Mouse (Mus musculus) liver, adult 2 months (tissue): ENCODE data around the gene Pom121l2. TPM values are rescaled to one million over a fixed set of nuclear protein-coding genes. Genes with fewer than 3 reads are reported as not detected.

Experiments
- DNase-seq: peaks from one replicate; pipeline ENCODE4 v3.0.0-alpha.2; 2011; ENCODE audit warnings: low read depth, low spot score; ENCODE audit errors: extremely low read depth
- H3K27ac ChIP-seq: fragments of 200-500 bp; replicated peaks from 2 replicates; pipeline ENCODE4 v1.5.1; 2012; ENCODE audit warnings: low read depth, mild to moderate bottlenecking, control low read depth, inconsistent platforms, low read length; ENCODE audit not compliant: insufficient read depth
- H3K27me3 ChIP-seq: fragments of 200-500 bp; 2 replicates; pipeline ENCODE4 v1.6.1; 2012; ENCODE audit warnings: mild to moderate bottlenecking, moderate library complexity, low read length, inconsistent platforms; ENCODE audit not compliant: control insufficient read depth, insufficient read depth
- H3K36me3 ChIP-seq: fragments of 200-500 bp; 2 replicates; pipeline ENCODE4 v1.6.1; 2012; ENCODE audit warnings: low read length, inconsistent platforms; ENCODE audit not compliant: control insufficient read depth, insufficient read depth
- H3K4me1 ChIP-seq: fragments of 200-500 bp; 2 replicates; pipeline ENCODE4 v1.6.1; 2011; ENCODE audit warnings: low read length; ENCODE audit not compliant: control insufficient read depth, insufficient read depth
- H3K4me3 ChIP-seq: fragments of 200-500 bp; 2 replicates; pipeline ENCODE4 v1.5.1; 2011; ENCODE audit warnings: low read depth, mild to moderate bottlenecking, control low read depth, low read length, moderate library complexity; ENCODE audit not compliant: insufficient read depth
- H3K79me2 ChIP-seq: fragments of 200-500 bp; 2 replicates; pipeline ENCODE4 v1.6.1; 2012; ENCODE audit warnings: inconsistent platforms, mild to moderate bottlenecking, low read length, moderate library complexity; ENCODE audit not compliant: control insufficient read depth, insufficient read depth
- H3K9ac ChIP-seq: fragments of 200-500 bp; 2 replicates; pipeline ENCODE4 v1.6.1; 2012; ENCODE audit warnings: low read depth, mild to moderate bottlenecking, control low read depth, inconsistent platforms, low read length
- CTCF ChIP-seq: fragments of 200-500 bp; IDR thresholded peaks from 2 replicates; pipeline ENCODE4 v1.5.1; 2011; ENCODE audit warnings: low read depth, low read length, control low read depth
- POLR2A ChIP-seq: fragments of 200-500 bp; IDR thresholded peaks from 2 replicates; pipeline ENCODE4 v1.6.1; 2011; ENCODE audit warnings: low read length, control low read depth; ENCODE audit not compliant: insufficient read depth; ENCODE audit errors: extremely low read depth
- WGBS: fragments of 180-500 bp; shearing (Covaris S2); methylation state at CpG from one replicate; pipeline ENCODE4 v1.1.7; 2018; 5-methylcytosine and 5-hydroxymethylcytosine counted together
- polyA plus RNA-seq: library from polyadenylated mRNA; depleted of rRNA; stranded (reverse); fragments of >200 nt; gene quantifications from 2 replicates; pipeline ENCODE4 v1.2.3, GENCODE M21; 2012
- total RNA-seq: library from RNA; depleted of rRNA; stranded (reverse); fragments of >200 nt; gene quantifications from 2 replicates; pipeline ENCODE4 v1.2.3, GENCODE M21; 2014

The Pom121l2 gene
- total and polyA plus RNA-seq, 2 experiments: not detected

DNA sequence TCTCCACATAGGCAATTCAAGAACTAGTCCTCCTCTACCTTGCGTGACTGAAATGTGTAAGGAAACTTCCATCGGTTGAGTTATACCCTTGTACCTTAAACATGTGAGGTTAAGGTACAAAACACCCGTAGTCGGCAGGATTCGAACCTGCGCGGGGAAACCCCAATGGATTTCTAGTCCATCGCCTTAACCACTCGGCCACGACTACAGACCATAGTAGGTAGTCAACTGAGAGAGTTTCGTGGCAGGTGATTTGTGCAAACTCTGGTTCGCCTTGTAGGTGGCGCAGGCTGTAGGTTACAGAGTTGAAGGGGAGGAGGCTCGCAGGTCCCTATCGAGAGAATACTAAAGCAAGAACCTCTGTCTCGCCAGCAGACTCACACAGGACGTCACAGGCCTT lies 44.0 kb upstream of the Pom121l2 start:
- no peak overlapping the region for H3K4me3 ChIP-seq
- H3K4me1 ChIP-seq: peaks cover 4% of the 10 kb centered on the region; the same call in 1 of the 2 replicates
- DNase-seq: peak; percentile 57
- no peaks in the 10 kb centered on the region for H3K79me2 ChIP-seq
- TF ChIP-seq CTCF (no peak), POLR2A (no peak)
- no peaks in the 10 kb centered on the region for H3K27me3 ChIP-seq
- WGBS: 20% methylated on average over 17 of the region's 17 CpGs
- no peak overlapping the region for H3K9ac ChIP-seq
- no peak overlapping the region for H3K27ac ChIP-seq
- no peaks in the 10 kb centered on the region for H3K36me3 ChIP-seq

DNA sequence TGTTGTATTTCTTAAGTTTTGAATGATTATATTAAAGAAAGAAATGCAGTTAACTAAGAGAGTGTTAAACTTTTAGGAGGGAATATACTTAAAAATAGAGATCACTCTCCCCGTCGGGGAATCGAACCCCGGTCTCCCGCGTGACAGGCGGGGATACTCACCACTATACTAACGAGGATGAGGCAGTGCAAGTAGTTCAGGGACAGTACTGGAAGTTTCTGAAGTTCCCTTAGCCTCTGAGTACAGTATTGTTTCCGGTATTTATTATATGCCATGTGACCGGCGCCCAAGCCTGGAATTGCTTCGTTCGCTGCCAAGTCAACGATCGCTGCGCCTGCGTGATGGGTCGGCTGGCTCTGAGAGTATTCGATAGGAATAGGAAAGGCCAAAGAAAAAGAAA lies 40.8 kb upstream of the Pom121l2 start:
- Histone ChIP-seq H3K9ac (no peak overlapping the region), H3K27ac (no peak overlapping the region), H3K4me1 (0 out of 2 replicates have a peak, but pooled peaks cover 1% of the 10 kb centered on the region), H3K27me3 (no peaks in the 10 kb centered on the region), H3K79me2 (no peaks in the 10 kb centered on the region), H3K4me3 (peak overlapping the region; percentile 43), H3K36me3 (no peaks in the 10 kb centered on the region)
- TF ChIP-seq POLR2A: no peak
- TF ChIP-seq CTCF: no peak
- under 1% methylated on average over 19 of the region's 19 CpGs for WGBS
- DNase-seq: peak; percentile 85

DNA sequence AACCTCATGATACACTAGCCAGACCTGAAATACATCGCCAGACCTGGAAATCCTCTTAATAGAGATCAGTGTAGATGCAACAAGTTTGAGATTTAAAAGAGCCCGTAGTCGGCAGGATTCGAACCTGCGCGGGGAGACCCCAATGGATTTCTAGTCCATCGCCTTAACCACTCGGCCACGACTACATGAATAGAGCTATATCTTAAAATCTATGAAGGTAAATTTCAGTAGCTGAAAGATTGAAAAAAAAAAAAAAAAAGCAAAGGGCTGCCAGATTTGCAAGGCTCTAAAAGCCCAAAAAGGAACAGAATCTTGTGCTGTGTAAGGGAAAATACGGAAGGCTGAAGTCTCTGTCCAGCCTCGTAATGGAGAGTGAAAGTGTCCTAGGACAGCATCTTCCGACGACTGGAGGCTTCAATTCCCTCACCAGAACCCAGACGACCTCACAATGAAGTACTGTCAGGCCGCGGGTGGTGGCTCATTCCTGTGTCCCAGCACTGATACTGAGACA lies 40.1 kb upstream of the Pom121l2 start:
- Histone ChIP-seq H3K27me3 (no peaks in the 10 kb centered on the region), H3K36me3 (no peaks in the 10 kb centered on the region), H3K4me3 (peak overlapping the region; percentile 43), H3K27ac (no peak overlapping the region), H3K4me1 (0 out of 2 replicates have a peak, but pooled peaks cover 1% of the 10 kb centered on the region), H3K9ac (peak overlapping the region; percentile 18; the same call in 1 of the 2 replicates), H3K79me2 (no peaks in the 10 kb centered on the region)
- TF ChIP-seq POLR2A (no peak), CTCF (no peak)
- peak; percentile 70 for DNase-seq
- 1% methylated on average over 16 of the region's 16 CpGs for WGBS

DNA sequence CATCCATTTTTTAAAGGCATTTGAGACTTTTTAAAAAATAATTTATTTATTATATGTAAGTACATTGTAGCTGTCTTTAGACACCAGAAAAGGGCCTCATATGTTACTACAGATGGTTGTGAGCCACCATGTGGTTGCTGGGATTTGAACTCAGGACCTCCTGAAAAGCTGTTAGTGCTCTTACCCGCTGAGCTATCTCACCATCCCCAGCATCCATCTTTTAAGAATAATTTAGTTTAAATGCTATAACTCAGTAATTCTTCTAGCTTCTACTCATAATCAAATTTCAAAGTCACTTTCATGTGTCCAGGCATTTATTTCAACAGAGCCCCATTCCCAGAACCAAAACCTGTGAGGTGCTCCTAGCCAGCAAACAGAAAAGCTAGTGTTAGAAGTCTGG lies 37.4 kb upstream of the Pom121l2 start:
- Histone ChIP-seq H3K9ac (no peak overlapping the region), H3K36me3 (no peaks in the 10 kb centered on the region), H3K4me1 (0 out of 2 replicates have a peak, but pooled peaks cover 1% of the 10 kb centered on the region), H3K27me3 (no peaks in the 10 kb centered on the region), H3K27ac (no peak overlapping the region), H3K79me2 (no peaks in the 10 kb centered on the region), H3K4me3 (no peak overlapping the region)
- DNase-seq: no peak
- TF ChIP-seq CTCF (no peak), POLR2A (no peak)
- WGBS: 87% methylated on average over 1 of the region's 1 CpGs

DNA sequence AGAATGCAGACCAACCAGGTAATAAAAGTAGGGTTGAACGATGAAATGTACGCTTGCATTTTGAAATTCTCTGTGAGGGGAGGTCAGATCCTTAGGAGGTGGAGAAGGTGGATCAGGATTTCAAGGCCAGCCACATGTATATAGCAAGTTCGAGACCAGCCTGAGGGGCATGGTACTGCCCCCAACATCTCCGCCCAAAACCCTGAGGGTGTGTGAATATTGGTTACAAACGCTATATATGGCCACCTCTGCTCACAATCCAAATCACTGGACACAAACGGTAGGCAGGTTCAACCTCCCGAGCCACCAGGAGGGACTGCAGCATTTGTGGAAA lies 36.4 kb upstream of the Pom121l2 start:
- WGBS: 2% methylated on average over 7 of the region's 7 CpGs
- H3K27ac ChIP-seq: no peak overlapping the region
- TF ChIP-seq CTCF (no peak), POLR2A (no peak)
- H3K36me3 ChIP-seq: no peaks in the 10 kb centered on the region
- no peak overlapping the region for H3K9ac ChIP-seq
- H3K4me3 ChIP-seq: peak overlapping the region; percentile 67
- DNase-seq: no peak
- no peaks in the 10 kb centered on the region for H3K27me3 ChIP-seq
- H3K79me2 ChIP-seq: no peaks in the 10 kb centered on the region
- H3K4me1 ChIP-seq: 0 out of 2 replicates have a peak, but pooled peaks cover 1% of the 10 kb centered on the region

DNA sequence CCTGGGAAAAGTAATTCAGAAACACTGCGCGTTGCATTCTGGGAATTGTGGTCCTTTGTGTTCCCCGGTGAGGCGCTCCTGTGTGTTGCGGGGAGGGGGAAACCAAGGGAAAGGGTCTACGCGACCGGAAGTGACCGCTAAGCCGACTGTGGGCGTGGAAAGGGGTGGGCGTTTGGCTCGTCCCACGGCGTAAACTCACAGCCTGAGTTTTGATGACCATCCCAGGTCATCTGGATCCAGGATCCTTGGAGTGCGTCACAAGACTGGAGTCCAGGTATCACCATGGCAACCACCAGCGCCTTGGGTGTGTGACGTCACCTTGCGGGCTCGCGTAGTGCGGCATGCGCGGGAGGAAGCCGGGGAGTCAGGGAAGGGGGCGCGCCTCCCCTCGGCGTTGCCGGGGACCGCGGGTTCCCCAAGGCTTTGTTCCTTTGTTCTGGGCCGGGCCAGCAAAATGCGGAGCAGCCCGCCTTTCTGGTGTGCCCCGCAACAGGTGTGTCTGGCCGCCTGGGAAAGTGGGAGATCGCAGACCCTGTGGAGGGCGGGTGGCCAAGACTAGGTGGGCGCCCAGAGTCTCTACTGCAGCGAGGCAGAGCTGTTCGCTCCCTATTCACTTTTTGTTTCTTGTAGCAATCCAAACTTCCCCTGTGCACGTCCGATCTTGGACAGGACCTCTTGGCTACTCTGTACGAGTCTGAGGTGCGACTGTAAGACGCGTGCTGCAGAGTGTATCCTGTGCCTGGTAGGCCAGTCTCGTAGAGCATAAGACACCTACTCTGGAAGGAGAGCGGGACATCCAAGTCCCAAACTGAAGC lies 35.9 kb upstream of the Pom121l2 start, which contains the start of gene Zfp184:
Gene Zfp184 (plus strand): TSS at position 169 of the 815 bp plus-strand sequence.
- TF ChIP-seq CTCF: no peak
- no peak for TF ChIP-seq POLR2A
- WGBS: under 1% methylated on average over 50 of the region's 50 CpGs
- H3K4me1 ChIP-seq: 0 out of 2 replicates have a peak, but pooled peaks cover 1% of the 10 kb centered on the region
- no peaks in the 10 kb centered on the region for H3K27me3 ChIP-seq
- peak within 1 kb of the TSS; percentile 67 for H3K4me3 ChIP-seq
- H3K36me3 ChIP-seq: no peaks in the 10 kb centered on the region
- no peaks in the 10 kb centered on the region for H3K79me2 ChIP-seq
- H3K27ac ChIP-seq: no peak within 1 kb of the TSS
- DNase-seq: peak; percentile 82
- peak within 1 kb of the TSS; percentile 22 for H3K9ac ChIP-seq
